Mouse (Mus musculus) left cerebral cortex, postnatal 4 days (tissue): ENCODE data around the gene H2afj. TPM values are rescaled to one million over a fixed set of nuclear protein-coding genes. Genes with fewer than 3 reads are reported as not detected.
A peak's percentile ranks its signal among the peaks of the same experiment; 100 is the strongest.

Experiments used
- DNase-seq: peaks from one replicate; pipeline ENCODE4 v3.0.0-alpha.2; 2022
- intact Hi-C: fragments of 180-260 bp; cut with DNase I; formaldehyde crosslinking; loops from one replicate; pipeline ENCODE4 v1.15.1; 2025
- total RNA-seq, 2 experiments: library from RNA; stranded (reverse); gene quantifications; 2 replicates each; pipeline ENCODE4 v1.2.3; 2021

The H2afj gene
- total RNA-seq, 2 experiments from 2014 or later: 49.9 to 51.7 TPM

- DNase-seq: no peak
- intact Hi-C loops: no loop called here
Measured at GRCm38 (mm10) chr6:136804705-136805408, 3.2 kb upstream of the H2afj start.

GRCm38 (mm10) chr6:136805409-136805775 lies 2.7 kb upstream of the H2afj start:
- DNase-seq: no peak
- intact Hi-C loops: no loop called here

GRCm38 (mm10) chr6:136806819-136807218 lies 1.2 kb upstream of the H2afj start:
- intact Hi-C loops: no loop called here
- no peak for DNase-seq

GRCm38 (mm10) chr6:136807395-136808013 lies 540 bp upstream of the H2afj start:
- intact Hi-C loops: no loop called here
- no peak for DNase-seq

- intact Hi-C loops: no loop called here
- DNase-seq: no peak
Measured at GRCm38 (mm10) chr6:136808631-136809046, 595 bp downstream of the H2afj start.

- intact Hi-C loops: no loop called here
- DNase-seq: no peak
Measured at GRCm38 (mm10) chr6:136809077-136809476, 1.0 kb downstream of the H2afj start.

- no peak for DNase-seq
- intact Hi-C loops: no loop called here
Measured at GRCm38 (mm10) chr6:136809673-136810072, 1.6 kb downstream of the H2afj start.

GRCm38 (mm10) chr6:136811196-136811595 lies 3.2 kb downstream of the H2afj start:
- DNase-seq: no peak
- intact Hi-C loops: no loop called here

- intact Hi-C loops: no loop called here
- no peak for DNase-seq
Measured at GRCm38 (mm10) chr6:136813117-136813516, 5.1 kb downstream of the H2afj start.

- intact Hi-C loops: no loop called here
- no peak for DNase-seq
Measured at GRCm38 (mm10) chr6:136815381-136815780, 7.3 kb downstream of the H2afj start.

- intact Hi-C loops: no loop called here
- no peak for DNase-seq
Measured at GRCm38 (mm10) chr6:136816826-136817225, 8.8 kb downstream of the H2afj start.

- DNase-seq: no peak
- intact Hi-C loops: no loop called here
Measured at GRCm38 (mm10) chr6:136817549-136817948, 9.5 kb downstream of the H2afj start.

GRCm38 (mm10) chr6:136820381-136820780 lies 12.3 kb downstream of the H2afj start:
- no peak for DNase-seq
- intact Hi-C loops: no loop called here

GRCm38 (mm10) chr6:136821086-136821485 lies 13.0 kb downstream of the H2afj start:
- intact Hi-C loops: no loop called here
- DNase-seq: no peak

- no peak for DNase-seq
- intact Hi-C loops: no loop called here
Measured at GRCm38 (mm10) chr6:136824987-136825386, 16.9 kb downstream of the H2afj start.

GRCm38 (mm10) chr6:136827116-136827515 lies 19.1 kb downstream of the H2afj start:
- intact Hi-C loops: no loop called here
- DNase-seq: no peak

- intact Hi-C loops: no loop called here
- no peak for DNase-seq
Measured at GRCm38 (mm10) chr6:136827516-136827880, 19.5 kb downstream of the H2afj start, which contains the start of gene BC049715. Gene BC049715 (plus strand): TSS chr6:136827626.

- DNase-seq: peak; percentile 97
- intact Hi-C loops: no loop called here
Measured at GRCm38 (mm10) chr6:136827881-136828561, 20.0 kb downstream of the H2afj start, which contains the start of gene Wbp11. Gene Wbp11 (minus strand): TSS chr6:136828233.

- no peak for DNase-seq
- intact Hi-C loops: no loop called here
Measured at GRCm38 (mm10) chr6:136828681-136829080, 20.6 kb downstream of the H2afj start.

GRCm38 (mm10) chr6:136831712-136832111 lies 23.7 kb downstream of the H2afj start:
- intact Hi-C loops: no loop called here
- DNase-seq: no peak

- intact Hi-C loops: no loop called here
- no peak for DNase-seq
Measured at GRCm38 (mm10) chr6:136835352-136835751, 27.3 kb downstream of the H2afj start, which contains the start of gene Smco3. Gene Smco3 (minus strand): TSS chr6:136835452.

- no peak for DNase-seq
Measured at GRCm38 (mm10) chr6:136837323-136837722, 29.3 kb downstream of the H2afj start.

More at GRCm38 (mm10) chr6:136837323-136837722, 29.3 kb downstream of the H2afj start:
- intact Hi-C loops: no loop called here
